Mouse (Mus musculus) frontal cortex, postnatal 10 days (tissue): ENCODE data around the gene Focad.

Experiments
- DNase-seq, 2 experiments: peaks; one replicate each; pipeline ENCODE4 v3.0.0; 2022; ENCODE audit warnings: low spot score in 2 of 2, mixed read lengths in 1 of 2

The Focad gene

GRCm38 (mm10) chr4:88458673-88459072, 364.2 kb downstream of the Focad start:
- DNase-seq, result no peak
